In the genomic region with DNA sequence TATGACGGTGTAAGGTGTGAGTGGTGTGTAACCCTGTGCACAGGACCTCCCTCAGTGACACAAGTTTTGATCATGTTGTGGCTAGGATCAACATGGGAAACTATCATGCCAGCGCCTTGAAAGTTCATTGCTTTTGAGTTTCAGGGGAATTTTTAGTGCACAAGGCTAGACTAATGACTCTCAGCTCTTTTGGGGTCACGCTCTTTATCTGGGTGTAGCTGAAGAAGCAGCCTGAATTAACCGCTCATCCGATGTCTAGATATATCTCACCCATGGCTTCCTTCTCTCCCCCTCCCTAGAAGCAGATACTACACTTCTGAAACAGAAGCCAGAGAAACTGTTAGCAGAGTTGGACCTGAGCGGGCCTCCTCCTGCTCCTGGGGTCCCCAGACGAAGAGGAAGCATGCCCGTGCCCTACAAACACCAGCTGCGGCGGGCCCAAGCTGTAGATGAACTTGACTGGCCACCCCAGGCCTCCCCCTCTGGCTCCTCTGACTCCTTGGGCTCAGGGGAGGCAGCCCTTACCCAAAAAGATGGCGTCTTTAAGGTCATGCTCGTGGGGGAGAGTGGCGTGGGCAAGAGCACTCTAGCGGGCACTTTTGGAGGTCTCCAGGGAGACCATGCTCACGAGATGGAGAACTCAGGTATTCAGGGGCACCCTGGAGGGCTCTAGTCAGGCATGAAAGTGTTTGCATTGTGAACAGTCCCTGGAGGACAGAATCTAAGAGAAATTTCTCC, we compare ENCODE assay signal across 12 mouse cellular contexts. TPM values are rescaled to one million over a fixed set of nuclear protein-coding genes. Genes with fewer than 3 reads are reported as not detected.
A peak's percentile ranks its signal among the peaks of the same experiment; 100 is the strongest.
DNase-seq lines count a peak whose midpoint lies in the region; ATAC-seq and TF ChIP-seq lines count a peak whose summit lies in the region.
"Had no signal": no experiment of that assay in that cellular context is flagged by ENCODE, and none has a peak within 500 bp of the region (broad histone marks: within the 10 kb centered on the region; RNA-seq: fewer than 3 reads in every experiment).

No protein-coding gene starts in this region.

- ATAC-seq in liver, embryonic 11.5 days (replicated peaks; ENCODE audit: low FRiP score), result no peak
- ATAC-seq in liver, embryonic 12.5 days, result no peak
- ATAC-seq in forebrain, embryonic 13.5 days, result no peak
- no peak for ATAC-seq in hindbrain, embryonic 15.5 days (ENCODE audit: low FRiP score, low read depth)
- ATAC-seq in midbrain, postnatal 0 days (ENCODE audit: low FRiP score), result no peak
- ATAC-seq in megakaryocyte progenitor cell, adult 5-6 weeks (replicated peaks; ENCODE audit: poor library complexity), result no peak

- H3K4me3 ChIP-seq in liver, embryonic 11.5 days (ENCODE audit: low read depth, low read length), result no peak overlapping the region
- no peak overlapping the region for H3K4me3 ChIP-seq in liver, embryonic 12.5 days
- H3K4me3 ChIP-seq in forebrain, embryonic 13.5 days, result peak overlapping the region; percentile 53
- peak overlapping the region; percentile 64 for H3K4me3 ChIP-seq in hindbrain, embryonic 15.5 days
- H3K4me3 ChIP-seq in midbrain, postnatal 0 days (ENCODE audit: low read depth, low read length), result peak overlapping the region; percentile 63

- no peak overlapping the region for H3K27ac ChIP-seq in liver, embryonic 11.5 days (ENCODE audit: low read depth, low read length)
- no peak overlapping the region for H3K27ac ChIP-seq in liver, embryonic 12.5 days
- 0 out of 2 replicates have a peak overlapping the region, but pooled peaks have one; percentile 81 for H3K27ac ChIP-seq in forebrain, embryonic 13.5 days
- 0 out of 2 replicates have a peak overlapping the region, but pooled peaks have one; percentile 83 for H3K27ac ChIP-seq in hindbrain, embryonic 15.5 days (replicated peaks)
- H3K27ac ChIP-seq in midbrain, postnatal 0 days (ENCODE audit: low read depth, low read length), result no peak overlapping the region

- H3K4me2 ChIP-seq in liver, embryonic 11.5 days, result 0 out of 2 replicates have a peak overlapping the region, but pooled peaks have one; percentile 75
- H3K4me2 ChIP-seq in liver, embryonic 12.5 days, result no peak overlapping the region
- peak overlapping the region; percentile 81 for H3K4me2 ChIP-seq in forebrain, embryonic 13.5 days
- peak overlapping the region; percentile 87 for H3K4me2 ChIP-seq in hindbrain, embryonic 15.5 days
- peak overlapping the region; percentile 85 for H3K4me2 ChIP-seq in midbrain, postnatal 0 days (ENCODE audit: low read depth, low read length, poor library complexity, severe bottlenecking)

- peaks cover 9% of the 10 kb centered on the region for H3K4me1 ChIP-seq in liver, embryonic 11.5 days (replicated peaks; ENCODE audit: control insufficient read depth, insufficient read depth, low read length)
- peaks cover 12% of the 10 kb centered on the region for H3K4me1 ChIP-seq in liver, embryonic 12.5 days
- H3K4me1 ChIP-seq in forebrain, embryonic 13.5 days, result peaks cover 46% of the 10 kb centered on the region
- H3K4me1 ChIP-seq in hindbrain, embryonic 15.5 days (replicated peaks), result peaks cover 40% of the 10 kb centered on the region
- peaks cover 9% of the 10 kb centered on the region for H3K4me1 ChIP-seq in midbrain, postnatal 0 days (ENCODE audit: insufficient read depth, low read length)

- H3K27me3 ChIP-seq in liver, embryonic 11.5 days (replicated peaks; ENCODE audit: control insufficient read depth, insufficient read depth, low read length), result peaks cover 69% of the 10 kb centered on the region
- H3K27me3 ChIP-seq in liver, embryonic 12.5 days (replicated peaks), result peaks cover 74% of the 10 kb centered on the region
- peaks cover 43% of the 10 kb centered on the region for H3K27me3 ChIP-seq in forebrain, embryonic 13.5 days
- H3K27me3 ChIP-seq in hindbrain, embryonic 15.5 days, result 0 out of 2 replicates have a peak, but pooled peaks cover 4% of the 10 kb centered on the region
- H3K27me3 ChIP-seq in midbrain, postnatal 0 days (ENCODE audit: insufficient read depth, low read length), result no peaks in the 10 kb centered on the region

- no peak overlapping the region for H3K9ac ChIP-seq in liver, embryonic 11.5 days (ENCODE audit: low read depth, low read length)
- H3K9ac ChIP-seq in liver, embryonic 12.5 days, result no peak overlapping the region
- H3K9ac ChIP-seq in forebrain, embryonic 13.5 days, result peak overlapping the region; percentile 78
- peak overlapping the region; percentile 71; the same call in 1 of the 2 replicates for H3K9ac ChIP-seq in hindbrain, embryonic 15.5 days
- peak overlapping the region; percentile 74; the same call in 1 of the 2 replicates for H3K9ac ChIP-seq in midbrain, postnatal 0 days (replicated peaks; ENCODE audit: low read length, poor library complexity, severe bottlenecking)

- DNase-seq in liver, embryonic 11.5 days (ENCODE audit: low spot score), result no peak
- no peak for DNase-seq in midbrain, postnatal 0 days (ENCODE audit: low spot score)
- DNase-seq in right cerebral cortex, postnatal 10 days (ENCODE audit: low spot score in 2 of 2), result no peak
- no peak for DNase-seq in adrenal gland, postnatal 4 days (ENCODE audit: low spot score in 2 of 2)
- DNase-seq: kidney, adult 8-10 months; layer of hippocampus, postnatal 36 days; lung, adult 18-20 months had no signal

- no peak for TF ChIP-seq CTCF in midbrain, postnatal 0 days (IDR thresholded peaks at IDR 0.05)

- H3K36me3 ChIP-seq in liver, embryonic 11.5 days (ENCODE audit: control insufficient read depth, insufficient read depth, low read length), result no peaks in the 10 kb centered on the region
- H3K36me3 ChIP-seq in liver, embryonic 12.5 days, result no peaks in the 10 kb centered on the region
- H3K36me3 ChIP-seq in forebrain, embryonic 13.5 days (ENCODE audit: poor library complexity, severe bottlenecking), result no peaks in the 10 kb centered on the region
- no peaks in the 10 kb centered on the region for H3K36me3 ChIP-seq in hindbrain, embryonic 15.5 days
- H3K36me3 ChIP-seq in midbrain, postnatal 0 days (ENCODE audit: insufficient read depth, low read length), result no peaks in the 10 kb centered on the region; the same call in 1 of the 2 replicates

- 69% methylated on average over 15 of the region's 15 CpGs for WGBS in liver, embryonic 11.5 days
- WGBS in liver, embryonic 12.5 days (ENCODE audit: insufficient replicate concordance), result 60% methylated on average over 15 of the region's 15 CpGs
- 70% methylated on average over 15 of the region's 15 CpGs for WGBS in forebrain, embryonic 13.5 days
- WGBS in hindbrain, embryonic 15.5 days, result 54% methylated on average over 15 of the region's 15 CpGs
- WGBS in midbrain, postnatal 0 days, result 59% methylated on average over 15 of the region's 15 CpGs

- no peaks in the 10 kb centered on the region for H3K9me3 ChIP-seq in liver, embryonic 11.5 days (ENCODE audit: control insufficient read depth, low read length)
- no peaks in the 10 kb centered on the region for H3K9me3 ChIP-seq in liver, embryonic 12.5 days (replicated peaks)
- H3K9me3 ChIP-seq in forebrain, embryonic 13.5 days (replicated peaks), result no peaks in the 10 kb centered on the region
- no peaks in the 10 kb centered on the region for H3K9me3 ChIP-seq in hindbrain, embryonic 15.5 days
- H3K9me3 ChIP-seq in midbrain, postnatal 0 days (ENCODE audit: low read length), result no peaks in the 10 kb centered on the region

RNA-seq across cellular contexts. Expression of a gene that starts 1.4 kb away (rescaled TPM):
- polyA plus RNA-seq in liver, embryonic 11.5 days (2014; fragmentation: Nextera tagmentation; extraction: Ambion mirVana), result 0.29 and 0.78 TPM in 2 replicates
- polyA plus RNA-seq in liver, embryonic 12.5 days (2016; fragmentation: Nextera tagmentation; extraction: Ambion mirVana), result 0.19 and 0.39 TPM in 2 replicates
- 24.2 and 24.4 TPM in 2 replicates for polyA plus RNA-seq in forebrain, embryonic 13.5 days (2015; fragmentation: Nextera tagmentation; extraction: Ambion mirVana)
- 39.7 and 42.2 TPM in 2 replicates for polyA plus RNA-seq in hindbrain, embryonic 15.5 days (2015; fragmentation: Nextera tagmentation; extraction: Ambion mirVana)
- 35.6 and 47.4 TPM in 2 replicates for total RNA-seq in midbrain, postnatal 0 days (2014; rRNA removed)
- 33.0 and 34.0 TPM in 2 replicates for polyA plus RNA-seq in midbrain, postnatal 0 days (2015; fragmentation: Nextera tagmentation; extraction: Ambion mirVana)
- total RNA-seq in adrenal gland, postnatal 4 days (2021), result 1 to 10 TPM; 1.6 to 2.3 TPM
- 0.29 and 0.62 TPM in 2 replicates for total RNA-seq in megakaryocyte progenitor cell, adult 5-6 weeks (2015)
- 2.2 TPM in 1 of 2 replicates, not detected in the other for total RNA-seq in megakaryocyte progenitor cell, adult 5-6 weeks (2017)
- total RNA-seq: heart, postnatal 25 days had no signal

RNA-seq across cellular contexts. Expression of a gene that starts 13.4 kb away (rescaled TPM):
- polyA plus RNA-seq in liver, embryonic 11.5 days (2014; fragmentation: Nextera tagmentation; extraction: Ambion mirVana), result 38.6 and 41.3 TPM in 2 replicates
- 31.2 and 32.9 TPM in 2 replicates for polyA plus RNA-seq in liver, embryonic 12.5 days (2016; fragmentation: Nextera tagmentation; extraction: Ambion mirVana)
- polyA plus RNA-seq in forebrain, embryonic 13.5 days (2015; fragmentation: Nextera tagmentation; extraction: Ambion mirVana), result 19.9 and 24.4 TPM in 2 replicates
- 30.3 and 34.3 TPM in 2 replicates for polyA plus RNA-seq in hindbrain, embryonic 15.5 days (2015; fragmentation: Nextera tagmentation; extraction: Ambion mirVana)
- total RNA-seq in midbrain, postnatal 0 days (2014; rRNA removed), result 40.2 and 42.1 TPM in 2 replicates
- 29.7 and 31.9 TPM in 2 replicates for polyA plus RNA-seq in midbrain, postnatal 0 days (2015; fragmentation: Nextera tagmentation; extraction: Ambion mirVana)
- total RNA-seq in adrenal gland, postnatal 4 days (2021), result 10 to 100 TPM; 77.0 to 88.0 TPM
- 23.5 and 25.0 TPM in 2 replicates for total RNA-seq in megakaryocyte progenitor cell, adult 5-6 weeks (2015)
- total RNA-seq in megakaryocyte progenitor cell, adult 5-6 weeks (2017), result 27.4 and 37.2 TPM in 2 replicates

RNA-seq across cellular contexts. Expression of a gene that starts 40.0 kb away (rescaled TPM):
- 98.0 and 108 TPM in 2 replicates for polyA plus RNA-seq in liver, embryonic 11.5 days (2014; fragmentation: Nextera tagmentation; extraction: Ambion mirVana)
- polyA plus RNA-seq in liver, embryonic 12.5 days (2016; fragmentation: Nextera tagmentation; extraction: Ambion mirVana), result 60.6 and 61.1 TPM in 2 replicates
- polyA plus RNA-seq in forebrain, embryonic 13.5 days (2015; fragmentation: Nextera tagmentation; extraction: Ambion mirVana), result 107 and 113 TPM in 2 replicates
- polyA plus RNA-seq in hindbrain, embryonic 15.5 days (2015; fragmentation: Nextera tagmentation; extraction: Ambion mirVana), result 89.7 and 101 TPM in 2 replicates
- total RNA-seq in midbrain, postnatal 0 days (2014; rRNA removed), result 79.6 and 92.9 TPM in 2 replicates
- polyA plus RNA-seq in midbrain, postnatal 0 days (2015; fragmentation: Nextera tagmentation; extraction: Ambion mirVana), result 83.4 and 85.2 TPM in 2 replicates
- total RNA-seq in adrenal gland, postnatal 4 days (2021), result 10 to 100 TPM; 47.0 to 51.8 TPM
- 57.3 and 76.3 TPM in 2 replicates for total RNA-seq in megakaryocyte progenitor cell, adult 5-6 weeks (2015)
- total RNA-seq in megakaryocyte progenitor cell, adult 5-6 weeks (2017), result 62.1 and 66.6 TPM in 2 replicates

RNA-seq across cellular contexts. Expression of a gene that starts 45.9 kb away (rescaled TPM):
- 56.6 and 57.6 TPM in 2 replicates for polyA plus RNA-seq in liver, embryonic 11.5 days (2014; fragmentation: Nextera tagmentation; extraction: Ambion mirVana)
- polyA plus RNA-seq in liver, embryonic 12.5 days (2016; fragmentation: Nextera tagmentation; extraction: Ambion mirVana), result 36.7 and 38.2 TPM in 2 replicates
- 54.5 and 57.3 TPM in 2 replicates for polyA plus RNA-seq in forebrain, embryonic 13.5 days (2015; fragmentation: Nextera tagmentation; extraction: Ambion mirVana)
- 51.1 and 53.4 TPM in 2 replicates for polyA plus RNA-seq in hindbrain, embryonic 15.5 days (2015; fragmentation: Nextera tagmentation; extraction: Ambion mirVana)
- 46.4 and 48.9 TPM in 2 replicates for total RNA-seq in midbrain, postnatal 0 days (2014; rRNA removed)
- polyA plus RNA-seq in midbrain, postnatal 0 days (2015; fragmentation: Nextera tagmentation; extraction: Ambion mirVana), result 40.6 and 41.8 TPM in 2 replicates
- 100 to 1,000 TPM; 215 to 216 TPM for total RNA-seq in adrenal gland, postnatal 4 days (2021)
- total RNA-seq in megakaryocyte progenitor cell, adult 5-6 weeks (2015), result 2.1 and 4.5 TPM in 2 replicates
- 3.0 and 4.1 TPM in 2 replicates for total RNA-seq in megakaryocyte progenitor cell, adult 5-6 weeks (2017)

RNA-seq across cellular contexts. Expression of a gene that starts 50.6 kb away (rescaled TPM):
- polyA plus RNA-seq in liver, embryonic 11.5 days (2014; fragmentation: Nextera tagmentation; extraction: Ambion mirVana), result 309 and 329 TPM in 2 replicates
- polyA plus RNA-seq in liver, embryonic 12.5 days (2016; fragmentation: Nextera tagmentation; extraction: Ambion mirVana), result 269 and 282 TPM in 2 replicates
- 270 and 310 TPM in 2 replicates for polyA plus RNA-seq in forebrain, embryonic 13.5 days (2015; fragmentation: Nextera tagmentation; extraction: Ambion mirVana)
- polyA plus RNA-seq in hindbrain, embryonic 15.5 days (2015; fragmentation: Nextera tagmentation; extraction: Ambion mirVana), result 241 and 251 TPM in 2 replicates
- 98.6 and 104 TPM in 2 replicates for total RNA-seq in midbrain, postnatal 0 days (2014; rRNA removed)
- 296 and 303 TPM in 2 replicates for polyA plus RNA-seq in midbrain, postnatal 0 days (2015; fragmentation: Nextera tagmentation; extraction: Ambion mirVana)
- total RNA-seq in adrenal gland, postnatal 4 days (2021), result 100 to 1,000 TPM; 219 to 235 TPM
- 118 and 124 TPM in 2 replicates for total RNA-seq in megakaryocyte progenitor cell, adult 5-6 weeks (2015)
- 75.1 and 86.7 TPM in 2 replicates for total RNA-seq in megakaryocyte progenitor cell, adult 5-6 weeks (2017)

Comparison
In these comparisons a context has a peak if more than half of its experiments do, and no peak if none do; other contexts are left out.
1. H3K27ac ChIP-seq: peak in forebrain, embryonic 13.5 days (single experiment) and hindbrain, embryonic 15.5 days (single experiment); none in liver, embryonic 11.5 days (single experiment), liver, embryonic 12.5 days (single experiment) and midbrain, postnatal 0 days (single experiment).
2. H3K4me3 ChIP-seq: peak in forebrain, embryonic 13.5 days (single experiment), hindbrain, embryonic 15.5 days (single experiment) and midbrain, postnatal 0 days (single experiment); none in liver, embryonic 11.5 days (single experiment) and liver, embryonic 12.5 days (single experiment).
3. H3K9ac ChIP-seq: peak in forebrain, embryonic 13.5 days (single experiment), hindbrain, embryonic 15.5 days (single experiment) and midbrain, postnatal 0 days (single experiment); none in liver, embryonic 11.5 days (single experiment) and liver, embryonic 12.5 days (single experiment).
4. RNA of a gene that starts 1.4 kb away (polyA plus RNA-seq): 39.7 to 42.2 TPM in hindbrain, embryonic 15.5 days, 33.0 to 34.0 TPM in midbrain, postnatal 0 days and 24.2 to 24.4 TPM in forebrain, embryonic 13.5 days; 0.19 to 0.39 TPM in liver, embryonic 12.5 days and 0.29 to 0.78 TPM in liver, embryonic 11.5 days; every median in the first group is over 10 times any median in the second.